Mouse (Mus musculus): ENCODE results near the gene Atp1b3. TPM values are rescaled to one million over a fixed set of nuclear protein-coding genes. Genes with fewer than 3 reads are reported as not detected.

Gene Atp1b3
- polyA plus RNA-seq, 1 experiment, result 202 TPM

GRCm38 (mm10) chr9:96394910-96395690 lies 30.9 kb upstream of the Atp1b3 start:
- DNase-seq, result no peak
- WGBS, result 75% methylated on average over 16 of the region's 16 CpGs
- no peak for TF ChIP-seq POLR2A (IDR thresholded peaks at IDR 0.05; ENCODE audit: borderline replicate concordance, insufficient read depth, low read length)
- no peak for TF ChIP-seq CTCF (IDR thresholded peaks at IDR 0.05; ENCODE audit: borderline replicate concordance, insufficient read depth, low read depth, low read length)
- H3K4me3 ChIP-seq (replicated peaks; ENCODE audit: insufficient read depth, low read depth, low read length), result no peak overlapping the region
- no peaks in the 10 kb centered on the region for H3K4me1 ChIP-seq (ENCODE audit: control insufficient read depth, insufficient read depth, low read length)
- H3K27me3 ChIP-seq (ENCODE audit: control insufficient read depth, insufficient read depth, low read length), result no peaks in the 10 kb centered on the region
- no peak overlapping the region for H3K27ac ChIP-seq (ENCODE audit: insufficient read depth, low read length)

- no peak for DNase-seq
- Histone ChIP-seq H3K27ac (ENCODE audit: insufficient read depth, low read length) (no peak overlapping the region), H3K4me3 (replicated peaks; ENCODE audit: insufficient read depth, low read depth, low read length) (no peak overlapping the region), H3K4me1 (ENCODE audit: control insufficient read depth, insufficient read depth, low read length) (no peaks in the 10 kb centered on the region), H3K27me3 (ENCODE audit: control insufficient read depth, insufficient read depth, low read length) (no peaks in the 10 kb centered on the region)
- WGBS, result 77% methylated on average over 2 of the region's 2 CpGs
- no peak for TF ChIP-seq CTCF (IDR thresholded peaks at IDR 0.05; ENCODE audit: borderline replicate concordance, insufficient read depth, low read depth, low read length)
- TF ChIP-seq POLR2A (IDR thresholded peaks at IDR 0.05; ENCODE audit: borderline replicate concordance, insufficient read depth, low read length), result no peak
These were observed 29.5 kb upstream of the Atp1b3 start for GRCm38 (mm10) chr9:96393731-96394235.

GRCm38 (mm10) chr9:96393112-96393511 lies 28.9 kb upstream of the Atp1b3 start:
- no peak overlapping the region for H3K4me3 ChIP-seq (replicated peaks; ENCODE audit: insufficient read depth, low read depth, low read length)
- no peaks in the 10 kb centered on the region for H3K27me3 ChIP-seq (ENCODE audit: control insufficient read depth, insufficient read depth, low read length)
- DNase-seq, result no peak
- H3K27ac ChIP-seq (ENCODE audit: insufficient read depth, low read length), result no peak overlapping the region
- H3K4me1 ChIP-seq (ENCODE audit: control insufficient read depth, insufficient read depth, low read length), result no peaks in the 10 kb centered on the region
- WGBS, result 92% methylated on average over 5 of the region's 5 CpGs
- TF ChIP-seq CTCF (IDR thresholded peaks at IDR 0.05; ENCODE audit: borderline replicate concordance, insufficient read depth, low read depth, low read length), result no peak
- no peak for TF ChIP-seq POLR2A (IDR thresholded peaks at IDR 0.05; ENCODE audit: borderline replicate concordance, insufficient read depth, low read length)

GRCm38 (mm10) chr9:96391921-96392320 lies 27.7 kb upstream of the Atp1b3 start:
- TF ChIP-seq POLR2A (IDR thresholded peaks at IDR 0.05; ENCODE audit: borderline replicate concordance, insufficient read depth, low read length) (no peak), CTCF (IDR thresholded peaks at IDR 0.05; ENCODE audit: borderline replicate concordance, insufficient read depth, low read depth, low read length) (no peak)
- Histone ChIP-seq H3K4me1 (ENCODE audit: control insufficient read depth, insufficient read depth, low read length) (no peaks in the 10 kb centered on the region), H3K27me3 (ENCODE audit: control insufficient read depth, insufficient read depth, low read length) (no peaks in the 10 kb centered on the region), H3K27ac (ENCODE audit: insufficient read depth, low read length) (no peak overlapping the region), H3K4me3 (replicated peaks; ENCODE audit: insufficient read depth, low read depth, low read length) (no peak overlapping the region)
- 82% methylated on average over 1 of the region's 1 CpGs for WGBS
- no peak for DNase-seq

- Histone ChIP-seq H3K27me3 (ENCODE audit: control insufficient read depth, insufficient read depth, low read length) (no peaks in the 10 kb centered on the region), H3K4me3 (replicated peaks; ENCODE audit: insufficient read depth, low read depth, low read length) (no peak overlapping the region), H3K4me1 (ENCODE audit: control insufficient read depth, insufficient read depth, low read length) (no peaks in the 10 kb centered on the region), H3K27ac (ENCODE audit: insufficient read depth, low read length) (no peak overlapping the region)
- no peak for DNase-seq
- no peak for TF ChIP-seq CTCF (IDR thresholded peaks at IDR 0.05; ENCODE audit: borderline replicate concordance, insufficient read depth, low read depth, low read length)
- no peak for TF ChIP-seq POLR2A (IDR thresholded peaks at IDR 0.05; ENCODE audit: borderline replicate concordance, insufficient read depth, low read length)
- 72% methylated on average over 18 of the region's 18 CpGs for WGBS
These were observed 19.7 kb upstream of the Atp1b3 start for GRCm38 (mm10) chr9:96383714-96384487.

GRCm38 (mm10) chr9:96382756-96383155 lies 18.5 kb upstream of the Atp1b3 start:
- WGBS, result 55% methylated on average over 4 of the region's 4 CpGs
- Histone ChIP-seq H3K27me3 (ENCODE audit: control insufficient read depth, insufficient read depth, low read length) (no peaks in the 10 kb centered on the region), H3K27ac (ENCODE audit: insufficient read depth, low read length) (no peak overlapping the region), H3K4me3 (replicated peaks; ENCODE audit: insufficient read depth, low read depth, low read length) (no peak overlapping the region), H3K4me1 (ENCODE audit: control insufficient read depth, insufficient read depth, low read length) (no peaks in the 10 kb centered on the region)
- TF ChIP-seq POLR2A (IDR thresholded peaks at IDR 0.05; ENCODE audit: borderline replicate concordance, insufficient read depth, low read length), result no peak
- no peak for TF ChIP-seq CTCF (IDR thresholded peaks at IDR 0.05; ENCODE audit: borderline replicate concordance, insufficient read depth, low read depth, low read length)
- no peak for DNase-seq

- DNase-seq, result no peak
- Histone ChIP-seq H3K27me3 (ENCODE audit: control insufficient read depth, insufficient read depth, low read length) (no peaks in the 10 kb centered on the region), H3K4me3 (replicated peaks; ENCODE audit: insufficient read depth, low read depth, low read length) (no peak overlapping the region), H3K27ac (ENCODE audit: insufficient read depth, low read length) (no peak overlapping the region), H3K4me1 (ENCODE audit: control insufficient read depth, insufficient read depth, low read length) (no peaks in the 10 kb centered on the region)
- TF ChIP-seq POLR2A (IDR thresholded peaks at IDR 0.05; ENCODE audit: borderline replicate concordance, insufficient read depth, low read length), result no peak
- TF ChIP-seq CTCF (IDR thresholded peaks at IDR 0.05; ENCODE audit: borderline replicate concordance, insufficient read depth, low read depth, low read length), result no peak
- WGBS, result 81% methylated on average over 13 of the region's 13 CpGs
These were observed 17.2 kb upstream of the Atp1b3 start for GRCm38 (mm10) chr9:96381393-96381792.

Data from cerebellum, adult 2 months (tissue).